In genomic region chr10:93882738-93883364, GRCm38 (mm10) we compare ENCODE assay signal across 19 mouse cellular contexts. TPM values are rescaled to one million over a fixed set of nuclear protein-coding genes. Genes with fewer than 3 reads are reported as not detected.
DNase-seq lines count a peak whose midpoint lies in the region; ATAC-seq and TF ChIP-seq lines count a peak whose summit lies in the region.
"Had no signal": no experiment of that assay in that cellular context is flagged by ENCODE, and none has a peak within 500 bp of the region (broad histone marks: within the 10 kb centered on the region; RNA-seq: fewer than 3 reads in every experiment).

No protein-coding gene starts in this region.

- no peak overlapping the region for H3K4me3 ChIP-seq in intestine, embryonic 15.5 days (replicated peaks)
- no peak overlapping the region for H3K4me3 ChIP-seq in intestine, postnatal 0 days (ENCODE audit: low read depth, low read length)
- H3K4me3 ChIP-seq: embryonic facial prominence, embryonic 10.5 days; forebrain, embryonic 10.5 days; heart, adult 2 months; limb, embryonic 12.5 days; midbrain, embryonic 12.5 days; myocyte had no signal

- H3K4me2 ChIP-seq in intestine, embryonic 15.5 days (replicated peaks) = no peak overlapping the region
- H3K4me2 ChIP-seq in intestine, postnatal 0 days (replicated peaks; ENCODE audit: low read depth) = no peak overlapping the region
- H3K4me2 ChIP-seq: limb, embryonic 12.5 days; midbrain, embryonic 12.5 days had no signal

- no peak for TF ChIP-seq CTCF in intestine, postnatal 0 days (IDR thresholded peaks at IDR 0.05; ENCODE audit: low read depth)

- H3K9me3 ChIP-seq in intestine, embryonic 15.5 days = no peaks in the 10 kb centered on the region
- no peaks in the 10 kb centered on the region for H3K9me3 ChIP-seq in intestine, postnatal 0 days (ENCODE audit: control insufficient read depth)
- H3K9me3 ChIP-seq: embryonic facial prominence, embryonic 10.5 days; forebrain, embryonic 10.5 days; limb, embryonic 12.5 days; midbrain, embryonic 12.5 days had no signal

- intact Hi-C loops in left cerebral cortex, postnatal 4 days (cut with DNase I) = no loop called here
- intact Hi-C loops in left cerebral cortex, postnatal 25 days (cut with DNase I) = no loop called here

- no peak overlapping the region for H3K9ac ChIP-seq in intestine, embryonic 15.5 days
- no peak overlapping the region for H3K9ac ChIP-seq in intestine, postnatal 0 days (ENCODE audit: low read depth, low read length)
- H3K9ac ChIP-seq: limb, embryonic 12.5 days; midbrain, embryonic 12.5 days had no signal

- peak; percentile 74; the same call in 1 of the 2 replicates for ATAC-seq in intestine, embryonic 15.5 days
- ATAC-seq in intestine, postnatal 0 days = no peak
- ATAC-seq in megakaryocyte progenitor cell, adult 5-6 weeks (replicated peaks; ENCODE audit: poor library complexity) = peak; percentile 78
- ATAC-seq: lung, postnatal 0 days had no signal

- peak; percentile 62 for DNase-seq in c-Kit-positive CD71-positive TER-119-negative erythroid progenitor cells, embryonic 14.5 days (ENCODE audit: low read depth)
- DNase-seq in liver = peak; percentile 76
- DNase-seq in frontal cortex, postnatal 25 days (ENCODE audit: low spot score in 2 of 2) = no peak
- no peak for DNase-seq in left cerebral cortex, postnatal 4 days
- no peak for DNase-seq in left cerebral cortex, postnatal 25 days (ENCODE audit: low spot score in 2 of 2)
- DNase-seq: cerebellum, adult 9-11 months; heart, adult 2 months; heart, postnatal 10 days; kidney, postnatal 14 days had no signal

- no peaks in the 10 kb centered on the region for H3K4me1 ChIP-seq in intestine, embryonic 15.5 days (replicated peaks)
- H3K4me1 ChIP-seq in intestine, postnatal 0 days (replicated peaks; ENCODE audit: control insufficient read depth, insufficient read depth, low read length) = no peaks in the 10 kb centered on the region

- no peak overlapping the region for H3K27ac ChIP-seq in intestine, embryonic 15.5 days
- no peak overlapping the region for H3K27ac ChIP-seq in intestine, postnatal 0 days (ENCODE audit: low read depth, low read length)
- H3K27ac ChIP-seq: embryonic facial prominence, embryonic 10.5 days; forebrain, embryonic 10.5 days; heart, adult 2 months; limb, embryonic 12.5 days; midbrain, embryonic 12.5 days had no signal

- WGBS in intestine, embryonic 15.5 days = 77% methylated on average over 8 of the region's 8 CpGs
- WGBS in intestine, postnatal 0 days = 70% methylated on average over 8 of the region's 8 CpGs

- H3K36me3 ChIP-seq in intestine, embryonic 15.5 days = peaks cover 12% of the 10 kb centered on the region; the same call in 1 of the 2 replicates
- H3K36me3 ChIP-seq in intestine, postnatal 0 days (ENCODE audit: control insufficient read depth, insufficient read depth) = peaks cover 34% of the 10 kb centered on the region

- H3K27me3 ChIP-seq in intestine, embryonic 15.5 days (replicated peaks) = no peaks in the 10 kb centered on the region
- no peaks in the 10 kb centered on the region for H3K27me3 ChIP-seq in intestine, postnatal 0 days (replicated peaks; ENCODE audit: control insufficient read depth, insufficient read depth, low read length)
- H3K27me3 ChIP-seq: limb, embryonic 12.5 days; midbrain, embryonic 12.5 days had no signal

RNA-seq across cellular contexts. Expression of gene Metap2, which starts 14.0 kb away (rescaled TPM):
- polyA plus RNA-seq in intestine, embryonic 15.5 days (2015; fragmentation: Nextera tagmentation; extraction: Ambion mirVana) = 171 and 194 TPM in 2 replicates
- polyA plus RNA-seq in intestine, postnatal 0 days (2015; fragmentation: Nextera tagmentation; extraction: Ambion mirVana) = 119 and 134 TPM in 2 replicates
- 379 and 381 TPM in 2 replicates for total RNA-seq in megakaryocyte progenitor cell, adult 5-6 weeks (2015)
- total RNA-seq in megakaryocyte progenitor cell, adult 5-6 weeks (2017) = 286 and 389 TPM in 2 replicates
- 100 to 1,000 TPM; 151 to 163 TPM for total RNA-seq in left cerebral cortex, postnatal 4 days (2021)
- 100 to 1,000 TPM; 112 to 125 TPM for total RNA-seq in left cerebral cortex, postnatal 25 days (2021)

RNA-seq across cellular contexts. Expression of gene Usp44, which starts 51.5 kb away (rescaled TPM):
- polyA plus RNA-seq in intestine, embryonic 15.5 days (2015; fragmentation: Nextera tagmentation; extraction: Ambion mirVana) = 0.38 and 0.43 TPM in 2 replicates
- 0.08 and 0.09 TPM in 2 replicates for polyA plus RNA-seq in intestine, postnatal 0 days (2015; fragmentation: Nextera tagmentation; extraction: Ambion mirVana)
- 1.3 and 1.8 TPM in 2 replicates for total RNA-seq in megakaryocyte progenitor cell, adult 5-6 weeks (2015)
- total RNA-seq in megakaryocyte progenitor cell, adult 5-6 weeks (2017) = 2.2 and 2.7 TPM in 2 replicates
- under 1 TPM; 0.14 to 0.18 TPM for total RNA-seq in left cerebral cortex, postnatal 4 days (2021)
- total RNA-seq in left cerebral cortex, postnatal 25 days (2021) = not detected
- total RNA-seq: heart, adult 2 months; heart, postnatal 10 days; layer of hippocampus, postnatal 14 days had no signal
- polyA plus RNA-seq: heart, adult 2 months had no signal

Comparison
In these comparisons a context has a peak if more than half of its experiments do, and no peak if none do; other contexts are left out.
1. DNase-seq: peak in c-Kit-positive CD71-positive TER-119-negative erythroid progenitor cells, embryonic 14.5 days (single experiment) and liver (single experiment); none in frontal cortex, postnatal 25 days (0 of 2), left cerebral cortex, postnatal 4 days (single experiment) and left cerebral cortex, postnatal 25 days (0 of 2).